Mouse (Mus musculus): ENCODE measurements around the gene Glycam1. TPM values are rescaled to one million over a fixed set of nuclear protein-coding genes. Genes with fewer than 3 reads are reported as not detected.
A peak's percentile ranks its signal among the peaks of the same experiment; 100 is the strongest.
"Not testable (repeated sequence)": the region's sequence is repeated elsewhere in the genome, so short reads cannot be mapped to it uniquely, and the experiment has no call there.

Gene Glycam1
- total RNA-seq (2021) = not detected

DNA sequence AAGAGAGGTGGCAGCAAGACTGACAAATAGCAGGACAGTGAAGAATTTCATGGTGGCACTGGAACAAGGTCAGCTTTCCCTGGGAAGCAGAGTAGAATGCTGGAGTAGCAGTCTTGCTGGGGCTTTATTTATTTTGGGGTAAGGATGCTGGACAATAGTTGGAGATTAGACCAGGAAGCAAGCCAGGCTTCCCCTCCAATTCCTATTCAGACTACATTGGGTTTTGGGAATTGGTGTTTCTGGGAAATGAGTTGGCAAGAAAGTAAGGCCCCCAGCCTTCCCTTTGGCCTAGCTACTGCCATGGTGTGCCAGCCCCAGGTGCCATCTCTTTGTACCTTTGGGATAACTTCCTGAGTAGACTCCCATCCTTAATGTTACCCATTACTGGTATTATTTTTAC, at the start of gene Glycam1:
Glycam1 (minus strand) TSS at position 101 of the 400 bp plus-strand sequence.
- DNase-seq = no peak
- intact Hi-C loops (cut with DNase I) = no loop called here

DNA sequence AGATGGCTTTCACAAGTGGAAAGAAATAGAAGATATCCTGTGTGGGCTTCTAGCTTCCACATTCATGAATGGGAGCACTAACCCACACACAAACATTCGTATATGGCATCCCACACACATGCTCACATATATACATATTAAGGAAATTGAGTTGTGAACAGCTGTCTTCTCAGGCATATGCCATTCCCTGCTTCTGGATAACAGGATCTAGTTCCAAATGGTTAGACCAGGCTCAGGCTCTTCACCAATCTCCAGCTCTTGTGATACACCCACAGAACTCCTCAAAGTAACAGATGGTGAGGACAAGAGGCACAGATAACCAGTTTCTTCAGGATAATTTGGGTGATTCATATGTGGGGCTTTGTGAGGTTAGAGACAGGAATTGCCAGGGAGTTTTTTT, 39.6 kb upstream of the Glycam1 start:
- no peak for DNase-seq
- intact Hi-C loops (cut with DNase I) = no loop called here

DNA sequence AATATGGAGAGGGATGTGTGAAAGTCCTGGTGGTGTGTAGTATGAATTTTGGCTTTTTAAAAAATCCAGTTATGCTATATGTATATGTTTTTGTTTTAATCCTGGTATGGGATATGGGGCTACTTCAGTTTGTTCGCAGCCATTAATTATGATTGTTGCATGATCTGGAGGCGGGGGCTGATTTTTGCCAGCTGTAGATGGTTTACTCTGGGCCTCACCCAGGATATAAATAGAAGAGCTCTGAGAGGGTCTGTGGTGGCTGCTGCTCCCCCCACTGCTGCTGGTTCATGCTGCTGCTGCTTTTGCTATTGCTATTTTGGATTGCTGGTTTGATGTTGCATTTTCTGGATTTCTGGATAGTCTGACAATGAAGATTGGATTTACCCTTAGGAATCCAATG, 25.9 kb upstream of the Glycam1 start:
- DNase-seq = no peak
- intact Hi-C loops (cut with DNase I) = no loop called here

DNA sequence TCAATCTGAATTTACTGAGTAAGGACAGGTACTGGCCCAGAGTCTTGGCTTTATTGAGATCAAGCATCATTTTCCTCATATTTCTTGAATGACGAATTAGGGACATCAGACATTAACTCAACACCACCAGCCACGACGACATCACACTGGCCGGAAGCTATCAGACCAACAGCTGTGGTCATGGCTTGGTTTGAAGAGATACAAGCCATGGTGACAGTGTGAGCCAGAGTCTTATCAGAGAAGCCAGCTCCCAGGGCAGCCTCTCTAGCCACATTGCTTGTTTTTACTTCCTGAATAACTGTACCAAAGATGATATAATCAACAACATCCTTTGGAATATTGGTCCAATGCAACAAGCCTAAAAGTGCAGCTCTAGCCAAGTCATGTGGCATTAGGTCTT, 22.9 kb upstream of the Glycam1 start:
- intact Hi-C loops (cut with DNase I); DNase-seq: not testable (repeated sequence)

DNA sequence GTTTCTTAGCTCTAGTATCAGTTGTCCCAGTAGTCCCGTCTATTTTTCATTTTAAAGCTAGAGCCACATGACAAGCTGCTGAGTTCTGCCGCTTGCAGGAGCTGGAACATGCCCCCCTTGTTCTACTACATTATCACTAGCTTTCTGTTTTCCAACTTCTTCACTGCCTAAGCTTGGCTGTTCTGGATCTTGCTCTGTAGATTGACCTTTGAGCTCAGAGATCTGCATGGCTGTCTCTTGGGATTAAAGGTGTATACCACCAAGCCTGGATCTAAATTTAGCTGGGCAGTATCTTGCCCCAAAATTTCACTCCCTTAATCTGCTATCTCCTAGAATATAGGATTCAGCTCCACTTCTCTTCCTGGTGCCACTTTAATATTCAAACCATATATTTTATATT, 21.0 kb upstream of the Glycam1 start:
- intact Hi-C loops (cut with DNase I) = no loop called here
- no peak for DNase-seq

DNA sequence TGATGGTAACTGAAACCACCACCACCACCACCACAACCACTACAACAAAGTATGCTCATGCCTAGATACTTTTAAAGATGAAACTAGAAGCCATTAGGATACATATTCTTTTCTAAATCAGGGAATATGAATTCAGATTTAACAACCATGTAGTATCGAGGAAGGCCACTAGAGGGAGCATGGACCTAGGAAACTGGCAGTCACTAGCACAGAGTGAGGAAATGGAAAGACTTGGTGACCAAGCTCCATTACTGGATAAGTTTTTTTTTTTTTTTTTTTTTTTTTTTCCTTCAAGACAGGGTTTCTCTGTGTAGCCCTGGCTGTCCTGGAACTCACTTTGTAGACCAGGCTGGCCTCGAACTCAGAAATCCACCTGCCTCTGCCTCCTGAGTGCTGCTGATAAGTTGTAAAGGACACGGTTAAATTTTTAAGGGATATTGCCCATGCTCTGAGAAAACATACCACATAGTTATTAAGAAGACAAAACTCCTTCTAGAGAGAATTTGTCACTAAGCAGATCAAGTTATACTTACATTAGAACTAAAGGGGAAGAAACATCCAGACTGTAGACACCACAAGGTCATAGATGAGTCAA, 12.7 kb downstream of the Glycam1 start:
- peak; percentile 50 to 79 for DNase-seq
- intact Hi-C loops (cut with DNase I) = no loop called here

DNA sequence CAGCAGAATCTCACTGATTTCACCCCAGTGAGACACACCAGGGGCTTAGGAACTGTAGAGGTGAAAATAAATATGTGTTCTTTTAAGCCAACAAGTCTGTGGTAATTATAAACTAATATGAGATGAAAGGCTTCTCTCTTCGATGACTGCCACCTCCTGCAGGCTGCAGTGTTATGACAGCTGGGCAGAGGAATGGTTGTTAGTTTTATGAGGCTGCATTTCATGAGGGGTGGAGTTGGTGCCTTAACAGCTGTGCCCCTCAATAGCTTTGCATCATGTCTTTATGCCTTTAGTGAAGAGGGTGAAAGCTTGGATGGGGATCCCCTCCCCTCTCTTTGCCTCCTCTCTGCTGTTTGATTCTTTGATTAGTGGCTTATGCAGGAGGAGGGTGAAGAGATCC, 13.8 kb downstream of the Glycam1 start:
- intact Hi-C loops (cut with DNase I) = no loop called here

DNA sequence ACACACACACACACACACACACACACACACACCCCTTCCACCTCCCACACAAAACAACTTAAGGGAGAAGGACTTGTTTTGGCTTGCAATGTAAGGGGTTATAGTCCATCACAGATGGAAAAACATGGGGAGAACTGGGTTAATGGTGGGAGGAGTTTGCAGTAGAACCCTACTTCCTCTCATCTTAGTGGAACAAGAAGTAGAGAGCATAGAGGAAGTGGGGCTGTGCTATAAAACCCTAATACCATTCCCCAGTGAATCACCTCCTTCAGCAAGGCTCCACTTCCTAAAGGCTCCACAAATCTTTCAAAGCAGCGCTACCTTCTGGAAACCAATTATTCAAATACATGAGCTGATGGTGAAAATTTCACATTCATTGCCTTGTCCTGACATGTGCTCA, 15.4 kb downstream of the Glycam1 start:
- intact Hi-C loops (cut with DNase I) = no loop called here
- DNase-seq = no peak

More for the DNA sequence above, 13.8 kb downstream of the Glycam1 start:
- DNase-seq = no peak

DNA sequence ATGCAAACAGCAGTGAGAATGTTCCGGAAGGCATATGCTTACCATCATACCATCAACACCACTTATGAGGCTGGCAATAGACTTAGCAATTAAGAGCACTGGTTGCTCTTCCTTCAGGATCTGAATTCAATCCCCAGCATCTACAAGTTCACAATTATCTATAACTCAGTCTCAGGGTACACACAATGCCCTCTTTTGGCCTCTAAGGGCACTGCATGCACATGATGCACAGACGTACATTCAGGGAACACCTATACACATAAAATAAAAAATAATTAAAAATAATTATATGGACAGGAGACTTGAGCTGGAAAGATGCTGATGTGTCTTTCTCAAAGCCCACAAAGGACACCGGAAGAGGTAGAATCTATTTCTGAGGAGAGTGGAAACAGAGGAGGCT, 16.9 kb downstream of the Glycam1 start:
- intact Hi-C loops (cut with DNase I) = no loop called here
- DNase-seq = no peak

DNA sequence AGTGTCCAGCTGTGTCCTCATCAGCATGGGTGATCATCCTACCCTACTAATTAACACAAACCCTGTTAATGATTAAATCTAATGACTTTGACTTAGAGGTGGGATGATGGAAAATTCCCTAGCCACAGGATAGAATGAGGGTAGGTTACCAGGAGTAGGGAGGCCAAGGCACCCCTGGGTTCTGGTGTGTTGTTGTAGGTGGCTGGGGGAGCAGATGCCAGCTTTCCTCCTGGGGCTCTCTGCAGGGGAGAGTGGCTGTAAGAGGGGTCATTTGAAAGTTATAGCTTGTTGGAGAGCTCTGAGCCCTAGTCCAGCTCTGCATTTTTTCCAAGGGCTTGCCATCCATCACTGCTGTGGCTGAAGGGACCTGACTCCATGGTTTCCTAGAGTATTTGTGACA, 22.4 kb downstream of the Glycam1 start:
- intact Hi-C loops (cut with DNase I) = no loop called here
- no peak for DNase-seq

DNA sequence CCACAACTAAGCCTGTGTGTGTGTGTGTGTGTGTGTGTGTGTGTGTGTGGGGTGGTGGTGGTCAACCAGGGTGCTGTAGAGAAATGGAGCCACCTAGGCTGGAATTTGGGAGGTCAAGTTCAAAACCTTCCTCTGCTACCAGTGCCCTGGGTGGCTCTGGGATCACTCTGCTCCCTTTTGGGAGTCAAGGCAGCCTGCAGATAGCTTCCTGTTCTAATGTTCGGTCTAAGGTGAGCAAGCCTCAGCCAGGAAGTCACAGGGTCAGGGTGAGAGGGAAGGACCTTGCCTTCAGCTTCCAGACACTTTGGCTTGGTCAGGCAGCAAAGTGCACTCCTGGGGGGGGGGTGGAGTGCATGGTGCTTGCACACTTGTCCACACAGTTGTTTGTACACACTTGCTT, 24.2 kb downstream of the Glycam1 start:
- intact Hi-C loops (cut with DNase I) = no loop called here

DNA sequence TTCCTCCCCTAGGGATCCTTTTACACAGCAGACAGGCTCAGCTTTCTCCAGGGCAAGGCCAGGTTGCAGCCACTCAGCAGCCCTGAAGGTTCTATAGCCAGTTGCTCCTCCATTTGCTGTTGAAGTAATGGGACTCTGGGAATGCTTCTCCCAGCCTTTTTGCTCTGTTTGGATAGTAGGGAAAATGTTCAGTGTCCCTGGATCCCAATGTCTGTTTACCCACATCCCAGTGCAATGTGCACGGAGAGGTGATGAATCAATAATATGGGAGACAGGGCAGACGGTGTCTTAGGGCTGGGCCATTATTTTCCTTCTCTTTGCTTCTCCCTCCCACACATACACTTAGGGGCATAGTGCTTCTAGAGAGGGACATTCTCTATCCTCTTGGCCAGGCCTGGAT, 25.6 kb downstream of the Glycam1 start:
- intact Hi-C loops (cut with DNase I) = no loop called here
- no peak for DNase-seq

More for the DNA sequence above, 24.2 kb downstream of the Glycam1 start:
- DNase-seq = no peak

DNA sequence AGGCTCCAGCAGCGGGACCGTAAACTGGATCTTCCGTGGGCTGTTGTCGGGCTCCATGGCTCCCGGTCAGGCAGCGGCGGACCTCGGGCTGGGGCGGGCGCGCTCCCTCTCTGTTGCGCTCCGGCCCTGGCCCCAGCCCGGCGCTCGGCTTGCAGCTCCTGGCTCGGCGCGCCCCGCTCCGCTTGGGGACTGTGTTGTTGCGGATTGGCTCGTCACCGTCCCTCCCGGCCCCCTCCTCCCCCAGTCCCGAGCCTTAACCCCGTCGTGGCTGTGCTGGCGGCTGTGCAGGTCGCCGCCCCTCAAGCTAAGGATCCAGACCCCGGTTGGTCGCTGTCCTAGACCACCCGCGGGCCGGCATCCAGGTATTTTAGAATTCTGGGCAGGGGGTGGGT, 27.1 kb downstream of the Glycam1 start, which contains the start of gene Ppp1r1a:
Ppp1r1a (minus strand) TSS at position 182 of the 392 bp plus-strand sequence.
- peak; percentile 61 to 63 for DNase-seq

DNA sequence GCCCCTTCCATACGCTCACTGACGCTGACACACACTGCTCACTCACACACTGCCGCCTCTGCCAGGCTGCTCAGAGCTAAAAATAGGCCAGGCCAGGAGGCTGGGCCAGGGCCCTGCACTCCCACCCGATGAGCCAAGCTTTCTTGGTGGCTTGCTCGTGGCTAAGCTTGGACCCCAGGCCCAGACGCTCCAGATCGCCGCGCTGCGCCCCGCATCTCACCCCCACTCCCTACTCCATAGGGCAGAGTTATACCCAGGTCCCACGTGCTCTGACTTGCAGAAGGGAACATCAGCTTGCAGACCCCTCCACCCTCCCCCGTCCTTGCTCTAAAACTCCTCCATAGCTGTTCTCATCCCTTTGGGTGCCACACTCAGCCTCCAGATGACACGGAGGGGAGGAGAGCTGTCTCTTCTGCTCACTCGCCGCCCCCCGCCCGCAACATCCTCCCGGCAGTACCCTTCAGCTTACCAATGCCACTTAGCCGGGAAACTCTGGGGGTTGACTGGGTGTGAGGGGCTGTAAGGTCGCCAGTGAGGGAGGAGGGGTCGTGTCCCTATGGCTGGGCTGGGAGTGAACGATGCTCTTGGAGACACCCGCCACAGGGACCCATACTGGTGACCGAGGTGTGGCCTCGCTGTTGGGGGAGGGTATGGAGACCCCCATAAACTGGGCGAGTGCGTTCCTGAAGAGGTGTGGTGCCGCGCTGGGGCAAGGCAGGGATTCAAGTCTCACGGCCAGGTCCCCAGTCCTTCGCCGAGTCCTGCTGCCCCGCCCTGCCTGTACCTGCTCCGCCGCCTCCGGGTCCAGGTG, 27.7 kb downstream of the Glycam1 start:
- intact Hi-C loops (cut with DNase I) = no loop called here
- DNase-seq = peak; percentile 52 to 56

More for the DNA sequence above, 27.1 kb downstream of the Glycam1 start, which contains the start of gene Ppp1r1a:
- intact Hi-C loops (cut with DNase I) = no loop called here

DNA sequence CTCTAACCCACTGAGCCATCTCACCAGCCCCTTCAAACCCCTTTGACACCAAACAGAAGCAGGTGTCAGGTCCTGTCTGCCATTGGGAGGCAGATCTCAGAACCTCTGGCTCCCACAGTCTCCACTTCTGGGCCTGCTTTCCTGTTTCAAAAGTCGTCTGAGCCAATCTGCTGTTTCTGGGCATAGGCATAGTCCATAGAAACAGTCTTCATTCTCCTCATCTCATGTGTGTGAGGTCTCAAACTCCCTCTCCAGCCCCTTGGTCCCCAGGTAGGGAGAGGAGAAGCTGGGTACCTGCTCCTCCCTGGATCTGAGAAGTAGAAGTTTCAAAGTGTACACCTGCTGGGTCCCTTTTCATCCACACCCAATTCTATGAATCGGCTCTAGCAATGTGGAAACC, 28.4 kb downstream of the Glycam1 start:
- no peak for DNase-seq
- intact Hi-C loops (cut with DNase I) = no loop called here

DNA sequence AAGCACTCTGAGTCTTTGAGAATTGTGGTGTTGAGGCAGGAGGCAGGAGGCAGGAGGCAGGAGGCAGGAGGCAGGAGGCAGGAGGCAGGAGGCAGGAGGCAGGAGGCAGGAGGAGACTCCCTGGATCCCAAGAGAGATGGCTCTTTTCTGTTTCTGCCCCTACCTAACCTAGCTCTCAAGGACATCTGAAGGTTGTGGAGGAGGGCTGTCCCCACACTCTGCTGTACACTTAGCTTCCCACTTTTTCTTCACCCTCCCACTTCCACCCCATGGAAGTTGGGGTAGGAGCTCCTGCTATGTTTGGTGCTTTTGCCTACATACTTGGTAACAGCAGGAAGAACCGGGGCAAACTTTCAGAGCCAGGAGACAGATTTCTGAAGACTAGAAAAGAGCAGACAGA, 29.1 kb downstream of the Glycam1 start:
- no peak for DNase-seq
- intact Hi-C loops (cut with DNase I) = no loop called here

DNA sequence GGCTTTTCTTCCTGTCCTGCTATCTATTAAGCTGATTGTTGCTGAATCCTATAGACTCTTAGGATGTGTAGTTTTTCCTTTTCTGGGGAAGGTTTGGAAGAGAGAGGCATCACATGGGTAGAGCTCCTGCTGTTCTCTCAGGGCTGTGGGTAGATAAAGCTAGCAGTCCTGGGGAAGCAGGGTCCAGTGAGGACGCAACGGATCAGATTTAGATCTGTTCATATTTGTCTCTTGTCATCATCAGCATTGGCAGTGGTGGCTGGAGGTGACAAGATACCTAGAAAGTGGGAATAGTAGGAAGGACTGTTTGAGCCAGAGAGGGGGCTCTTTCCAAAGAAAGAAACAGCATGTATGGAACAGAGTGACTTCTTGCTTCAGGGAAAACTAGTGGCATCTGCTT, 29.9 kb downstream of the Glycam1 start:
- DNase-seq = no peak
- intact Hi-C loops (cut with DNase I) = no loop called here

DNA sequence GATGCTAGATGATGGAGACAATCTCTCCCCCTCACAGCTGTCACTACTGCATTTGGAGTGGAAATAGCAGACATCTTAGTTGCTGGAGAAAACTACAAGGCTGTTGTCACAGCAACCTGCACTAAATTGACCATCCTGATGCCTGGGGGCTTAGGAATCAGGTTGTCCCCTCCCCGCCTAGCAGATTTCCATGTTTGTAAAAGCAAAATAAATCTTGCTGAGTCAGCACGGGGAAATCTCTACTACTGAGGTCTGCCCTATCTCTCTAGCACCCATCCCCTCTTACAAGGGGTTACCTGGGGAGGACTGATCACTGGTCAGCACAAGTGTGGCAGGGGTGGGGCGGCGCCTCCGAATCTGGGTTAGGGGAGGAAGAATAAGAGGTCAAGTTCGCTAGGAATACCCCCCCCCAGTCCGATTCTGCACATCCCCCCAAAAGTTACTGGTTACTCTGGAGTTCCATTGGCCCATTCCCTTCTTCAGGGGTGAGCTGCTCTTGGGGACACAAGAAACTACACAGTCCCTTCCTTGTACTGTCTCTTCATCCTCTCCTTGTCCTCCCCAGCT, 30.7 kb downstream of the Glycam1 start:
- DNase-seq = no peak
- intact Hi-C loops (cut with DNase I) = no loop called here

DNA sequence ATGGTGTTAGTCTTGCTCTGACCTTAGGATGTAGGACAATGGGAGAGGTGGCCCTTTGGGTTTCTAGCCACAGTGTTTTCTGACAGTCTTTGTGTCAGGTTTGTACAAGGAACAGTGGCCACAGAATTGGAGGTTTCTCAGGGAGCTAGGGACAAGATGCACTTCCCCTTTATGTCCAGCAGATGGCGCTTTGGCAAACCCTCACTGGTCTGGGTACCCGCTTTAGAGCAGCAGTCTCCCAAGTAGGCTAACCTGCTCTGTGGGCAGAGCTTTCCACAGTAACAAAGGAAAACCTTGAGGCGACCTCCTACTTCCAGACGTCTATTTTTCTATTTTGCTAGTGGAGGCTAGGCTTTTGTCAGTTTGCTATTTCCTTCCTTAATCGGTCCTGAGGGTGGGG, 34.5 kb downstream of the Glycam1 start:
- intact Hi-C loops (cut with DNase I) = no loop called here
- peak; percentile 57 to 73 for DNase-seq

DNA sequence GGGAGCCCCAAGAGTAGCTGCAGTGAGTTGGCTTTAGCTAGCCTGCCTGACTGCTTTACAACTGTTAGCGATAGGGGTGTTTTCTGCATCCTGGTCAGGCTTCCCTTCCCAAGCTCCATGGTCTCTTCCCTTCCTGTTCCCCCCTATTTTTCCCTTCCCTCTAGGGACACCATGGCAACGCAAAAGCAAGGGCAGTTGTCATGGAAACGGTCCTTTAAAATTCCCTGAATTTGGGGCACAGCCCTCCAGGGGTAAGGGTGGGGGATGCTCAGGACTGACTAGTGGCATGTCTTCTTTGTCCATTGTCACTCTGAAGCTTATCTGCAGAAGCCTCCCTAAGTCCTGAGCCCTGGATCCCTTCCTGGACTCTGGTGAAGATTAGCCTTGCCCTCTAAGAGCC, 41.7 kb downstream of the Glycam1 start:
- no peak for DNase-seq
- intact Hi-C loops (cut with DNase I) = no loop called here

DNA sequence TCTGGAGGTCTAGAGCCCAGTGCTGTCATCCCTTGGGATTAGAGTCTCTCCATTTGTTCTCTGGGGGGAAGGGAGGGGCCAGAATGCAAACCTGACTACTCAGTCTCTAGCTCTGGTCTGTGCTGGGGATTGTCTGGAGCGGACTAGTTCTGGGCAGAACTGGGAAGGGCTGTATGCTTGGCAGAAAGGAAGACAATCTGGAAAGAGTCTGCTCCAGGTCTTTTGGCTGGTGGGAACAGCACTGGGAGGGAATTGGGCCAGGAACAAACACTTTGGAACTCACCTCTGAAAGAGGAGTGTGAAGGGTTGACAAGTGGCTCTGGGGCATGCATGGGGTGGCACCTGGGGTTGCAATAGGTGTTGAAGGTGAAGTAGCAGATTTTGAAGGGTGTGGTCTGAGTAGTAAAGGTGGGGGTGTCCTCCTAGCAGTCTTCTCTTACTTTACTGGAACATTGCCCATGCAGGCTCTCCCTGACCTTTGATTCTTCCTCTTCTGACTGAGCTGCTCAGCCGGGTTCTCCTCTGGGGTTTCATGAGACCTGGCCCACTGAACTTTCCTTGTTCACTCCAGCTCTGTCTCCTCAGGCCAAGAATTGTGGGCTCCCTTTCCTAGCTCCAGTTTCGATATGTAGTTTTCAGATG, 42.3 kb downstream of the Glycam1 start:
- DNase-seq = no peak
- intact Hi-C loops (cut with DNase I) = no loop called here

Measured in heart, postnatal 10 days (tissue).